Mouse (Mus musculus): Measurements from ENCODE around the gene Pigq. TPM values are rescaled to one million over a fixed set of nuclear protein-coding genes. Genes with fewer than 3 reads are reported as not detected.

Gene Pigq
- total RNA-seq, 1 experiment from 2014 or later = 110 TPM

DNA sequence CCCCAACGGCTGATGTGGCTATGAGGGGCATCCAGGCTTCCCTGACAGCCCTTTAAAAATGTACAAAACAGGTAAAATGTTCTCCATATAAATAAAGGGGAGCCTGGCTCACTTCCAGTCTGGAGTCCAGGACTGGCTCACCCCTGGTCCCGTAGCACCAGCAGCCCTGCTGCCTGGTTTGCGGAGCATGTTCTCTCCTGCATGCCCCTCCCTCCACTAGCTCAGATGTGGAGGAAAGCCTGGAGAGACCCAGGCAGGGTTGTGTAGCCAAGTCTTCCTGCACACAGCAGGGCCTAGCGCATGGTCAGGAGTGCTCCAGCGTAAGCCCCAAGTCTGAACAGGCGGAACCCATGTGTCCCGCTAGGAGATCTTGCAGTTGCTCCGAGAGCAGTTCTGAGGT is 61.5 kb downstream of the Pigq start:
- DNase-seq = no peak

DNA sequence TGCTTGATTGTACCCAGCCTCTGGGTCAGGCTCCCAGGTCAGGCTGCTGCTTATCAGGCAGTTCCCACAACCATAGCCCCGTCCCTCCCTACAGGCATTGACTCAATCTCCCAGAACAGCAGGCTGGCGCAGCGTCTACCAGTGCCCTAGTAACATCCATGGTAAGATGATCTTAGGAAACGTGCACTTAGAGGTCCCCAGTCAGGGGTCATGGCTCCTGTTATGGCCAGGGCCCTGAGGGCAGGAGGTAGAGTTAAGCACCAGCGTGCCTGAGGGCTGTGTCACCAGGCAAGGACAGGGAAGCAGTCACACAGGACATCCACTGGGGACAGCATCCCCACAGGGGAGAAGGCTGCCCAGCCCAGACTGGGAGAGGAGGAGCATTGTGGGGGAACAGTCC is 62.4 kb downstream of the Pigq start:
- no peak for DNase-seq

DNA sequence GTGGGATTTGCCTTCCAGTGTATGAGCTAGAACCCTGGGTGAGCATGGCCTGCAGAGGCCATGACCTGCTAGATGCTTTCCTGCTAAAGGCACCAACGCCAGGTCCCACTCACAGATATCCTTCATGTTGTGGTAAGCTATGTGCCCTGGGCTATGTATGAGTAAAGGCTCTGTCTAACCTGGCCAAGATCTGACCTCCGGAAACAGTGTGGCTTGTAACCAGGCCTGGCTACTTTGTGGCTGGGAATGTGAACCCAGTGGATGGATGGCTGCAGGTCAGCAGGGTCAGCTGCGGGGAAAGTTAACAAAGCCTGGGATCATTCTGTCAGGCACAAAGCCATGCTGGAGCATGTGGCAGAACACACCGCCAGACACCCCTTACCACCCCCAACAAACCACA is 63.0 kb downstream of the Pigq start:
- no peak for DNase-seq

DNA sequence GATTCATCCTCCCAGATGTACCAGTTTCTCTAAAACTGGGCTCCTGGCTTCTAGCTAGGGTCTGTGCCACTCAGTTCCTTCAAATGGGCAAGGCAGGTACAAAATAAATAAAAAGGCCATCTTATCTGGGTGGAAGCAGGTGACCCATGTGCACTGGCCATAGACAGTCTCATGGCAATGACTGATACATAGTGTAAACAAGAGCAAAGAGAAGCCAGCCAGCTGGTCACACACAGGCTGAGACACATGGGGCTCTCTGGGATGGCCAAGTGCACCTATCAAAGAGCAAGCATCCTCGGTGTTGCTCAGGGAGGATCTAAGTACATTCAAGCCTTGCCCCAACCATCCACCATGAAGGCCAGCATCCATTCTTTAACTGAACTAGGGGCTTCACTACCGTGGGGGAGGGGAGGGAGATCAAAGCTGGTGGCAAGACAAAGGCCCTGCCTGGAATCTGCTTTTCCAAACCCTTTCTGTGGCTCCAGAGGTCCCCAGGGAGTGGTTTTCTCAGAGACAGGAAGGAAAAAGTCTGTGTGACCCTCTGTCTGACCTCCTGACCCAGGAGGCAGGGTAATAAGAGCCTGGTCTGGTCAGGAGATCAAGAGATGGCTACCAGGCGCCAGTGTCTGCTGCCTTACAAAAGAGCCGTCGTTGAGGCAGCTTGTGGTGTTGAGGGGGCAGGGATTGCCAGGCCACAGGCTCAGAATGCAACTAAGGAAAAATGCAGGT is 63.7 kb downstream of the Pigq start:
- no peak for DNase-seq

DNA sequence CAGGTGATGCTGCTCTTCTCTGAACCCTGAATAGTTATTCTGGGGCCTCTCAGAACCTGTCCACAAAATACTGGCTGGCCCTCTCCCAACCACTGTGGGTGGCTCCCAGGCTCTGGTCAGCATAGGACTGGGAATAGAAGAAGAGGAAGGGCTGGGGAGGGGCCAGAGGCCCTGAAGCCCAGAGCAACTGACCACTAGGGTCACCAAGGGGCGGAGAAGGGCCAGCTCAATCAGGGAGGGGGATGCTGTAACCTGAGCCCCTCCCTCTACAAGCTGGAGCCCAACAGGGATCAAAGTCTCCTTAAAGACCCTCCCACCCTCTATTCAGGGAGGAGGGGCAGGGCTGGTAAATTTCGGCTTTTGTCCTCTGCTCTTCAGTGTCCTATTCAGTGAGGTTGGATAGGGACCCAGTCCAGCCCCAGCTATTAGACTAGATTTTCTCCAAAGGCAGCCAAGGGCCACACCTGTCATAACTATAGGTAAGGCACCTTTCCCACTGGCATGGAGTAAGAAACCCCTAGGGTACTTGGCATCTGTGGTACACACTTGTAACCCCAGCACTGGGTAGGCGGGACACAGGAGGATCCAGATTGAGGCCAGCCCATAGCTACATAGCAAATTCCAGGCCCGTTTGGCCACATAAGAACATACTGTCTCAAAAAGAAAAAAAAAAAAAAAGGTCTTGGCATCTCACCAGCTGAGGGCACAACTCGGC is 64.4 kb downstream of the Pigq start, which contains the start of gene Wfikkn1:
Wfikkn1 (minus strand) TSS at position 663 of the 715 bp plus-strand sequence.
- no peak for DNase-seq

DNA sequence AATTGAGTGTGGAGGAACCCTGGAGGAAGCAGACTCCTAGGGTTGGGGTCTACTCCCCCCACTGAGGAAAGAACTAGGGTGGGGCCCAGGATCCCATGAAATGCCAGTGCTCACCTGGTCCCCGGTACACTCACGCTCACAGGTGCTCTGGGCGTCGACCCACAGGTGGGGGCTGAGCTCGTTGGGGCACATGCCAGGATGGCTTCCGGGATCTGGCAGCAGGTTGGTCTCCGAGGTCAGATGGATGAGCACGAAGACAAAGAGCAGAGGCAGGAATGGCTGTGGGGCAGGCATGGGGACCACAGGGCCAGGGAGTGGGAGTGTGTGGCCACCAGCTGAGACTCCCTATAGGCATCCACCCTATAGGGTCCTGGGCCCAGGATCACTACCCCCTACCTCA is 65.0 kb downstream of the Pigq start:
- no peak for DNase-seq

DNA sequence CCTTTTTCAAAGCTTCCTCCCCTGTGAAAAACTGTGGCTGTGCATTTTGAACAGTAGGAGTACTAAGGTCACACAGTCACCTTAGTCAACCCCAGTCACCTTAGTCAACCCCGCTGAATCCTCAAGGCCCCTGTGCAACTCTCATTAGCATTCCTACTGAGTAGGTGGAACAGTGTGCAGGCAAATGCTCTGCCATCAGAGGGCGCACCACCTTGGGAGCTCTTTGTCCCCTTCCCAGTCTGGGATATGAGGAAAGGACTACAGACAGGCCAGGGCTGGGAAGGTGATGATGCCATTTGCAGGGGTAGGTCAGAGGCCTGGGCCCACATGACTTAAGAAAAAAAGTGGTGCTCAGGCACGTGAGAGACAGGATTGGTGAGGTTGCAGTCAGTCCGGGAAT is 65.5 kb downstream of the Pigq start:
- DNase-seq = peak; percentile 61

DNA sequence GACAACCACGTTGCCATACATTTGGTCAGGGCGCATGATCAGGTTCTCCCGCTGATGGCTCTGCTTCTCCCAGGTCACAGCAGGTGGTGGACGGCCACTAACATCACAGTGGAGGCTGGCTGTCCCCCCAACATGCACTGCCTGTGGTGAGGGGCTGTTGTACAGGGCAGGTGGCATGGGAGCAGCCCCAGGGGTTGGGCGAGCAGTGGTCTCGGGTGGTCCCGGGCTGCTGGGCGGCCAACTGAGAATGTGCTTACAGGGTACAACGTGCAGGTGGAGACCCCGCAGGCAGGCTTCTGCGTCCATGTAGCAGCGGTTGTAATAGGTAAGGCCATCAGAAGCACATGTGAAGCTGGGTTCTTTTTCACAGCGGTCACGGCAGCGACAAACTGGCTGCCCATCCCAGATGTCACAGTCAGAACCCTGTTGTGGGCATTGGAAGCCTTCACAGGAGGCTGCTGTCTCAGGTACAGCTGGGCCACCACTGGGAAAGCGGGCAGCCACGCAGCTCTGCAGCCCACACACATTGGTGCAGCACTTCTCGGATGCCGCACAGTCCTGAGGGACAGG is 66.0 kb downstream of the Pigq start:
- DNase-seq = no peak

DNA sequence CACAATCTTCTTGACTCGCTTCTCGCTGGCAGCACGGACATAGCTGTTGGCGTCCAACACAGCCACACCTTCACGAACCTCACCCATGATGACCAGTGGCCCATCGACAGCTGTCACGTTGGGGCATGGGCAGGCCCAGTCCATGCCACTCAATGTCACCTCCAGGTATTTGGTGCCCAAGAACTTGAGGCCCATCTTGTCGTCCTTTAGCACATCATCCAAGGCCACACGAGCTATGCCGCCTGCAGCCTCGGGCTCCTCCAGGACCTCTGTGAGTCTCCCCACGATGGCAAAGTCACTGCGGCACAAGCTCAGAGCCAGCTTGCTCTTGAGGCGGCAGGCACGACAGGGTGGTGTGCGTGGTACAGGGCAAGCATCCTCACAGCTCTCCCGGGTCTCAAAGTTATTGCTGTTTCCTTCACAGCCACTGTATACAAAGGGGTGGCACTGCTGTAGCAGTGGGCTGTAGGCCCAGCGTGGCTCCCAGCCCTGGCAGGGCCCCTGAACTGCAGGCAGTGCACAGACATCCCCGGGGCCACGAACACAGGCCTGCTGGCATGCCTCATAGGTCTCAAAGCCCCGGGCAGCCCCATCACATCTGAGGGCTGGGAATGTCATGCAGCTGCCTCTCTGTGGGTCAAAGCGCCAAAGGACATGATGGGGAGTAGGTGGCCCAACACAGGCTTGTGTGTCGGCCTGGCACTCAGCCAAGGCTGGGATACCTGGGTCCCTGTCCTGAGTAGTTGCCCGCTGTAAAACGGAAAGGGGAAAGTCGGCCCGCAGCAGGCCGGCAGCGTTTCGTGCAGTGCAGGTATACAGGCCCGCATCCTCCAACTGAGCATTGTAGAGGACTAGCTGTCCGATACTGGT is 66.8 kb downstream of the Pigq start:
- no peak for DNase-seq

DNA sequence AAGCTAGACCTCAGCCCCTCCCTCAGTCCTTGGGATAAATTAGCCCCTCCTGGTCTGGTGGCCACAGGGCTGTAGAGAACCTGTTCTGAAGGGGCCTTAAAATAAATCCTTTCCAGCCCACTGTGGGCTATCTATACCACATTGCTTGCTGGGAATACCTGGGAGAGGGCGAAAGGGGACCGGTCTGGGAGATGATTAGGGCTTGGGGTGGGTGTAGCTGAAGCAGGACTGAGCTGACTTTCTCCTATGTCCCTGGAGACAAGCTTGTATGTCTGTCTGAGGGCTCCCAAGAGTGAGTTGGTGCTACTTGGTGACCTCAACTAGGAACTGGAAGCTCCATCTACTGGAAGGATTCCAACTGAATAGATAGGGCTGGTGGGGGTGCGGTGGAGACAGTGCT is 67.7 kb downstream of the Pigq start:
- no peak for DNase-seq

Other genes starting within 250 kb of the Pigq start
- gene Gng13, start 227.8 kb downstream of the Pigq start, total RNA-seq (2021) = not detected in 2 replicates
- 6.3 and 7.8 TPM in 2 replicates for gene Chtf18, start 217.5 kb downstream of the Pigq start, total RNA-seq (2021)
- 14.1 and 14.6 TPM in 2 replicates for gene Rpusd1, start 217.3 kb downstream of the Pigq start, total RNA-seq (2021)
- gene Mslnl, start 208.9 kb downstream of the Pigq start, total RNA-seq (2021) = not detected in 2 replicates
- gene Msln, start 190.6 kb downstream of the Pigq start, total RNA-seq (2021) = 2.2 and 3.7 TPM in 2 replicates
- 31.6 and 31.8 TPM in 2 replicates for gene Narfl, start 171.2 kb downstream of the Pigq start, total RNA-seq (2021)
- 22.6 and 43.5 TPM in 2 replicates for gene Haghl, start 159.3 kb downstream of the Pigq start, total RNA-seq (2021)
- not detected in 2 replicates for gene Ccdc78, start 158.4 kb downstream of the Pigq start, total RNA-seq (2021)
- gene Fam173a, start 152.0 kb downstream of the Pigq start, total RNA-seq (2021) = 84.7 and 102 TPM in 2 replicates
- not detected in 2 replicates for gene AC134908.4, start 149.3 kb downstream of the Pigq start, total RNA-seq (2021)
- gene Metrn, start 147.8 kb downstream of the Pigq start, total RNA-seq (2021) = 22.1 and 25.5 TPM in 2 replicates
- 35.5 and 40.7 TPM in 2 replicates for gene Fbxl16, start 135.9 kb downstream of the Pigq start, total RNA-seq (2021)
- gene Wdr24, start 121.3 kb downstream of the Pigq start, total RNA-seq (2021) = 24.9 and 25.4 TPM in 2 replicates
- gene Jmjd8, start 116.1 kb downstream of the Pigq start, total RNA-seq (2021) = 92.9 and 104 TPM in 2 replicates
- gene Stub1, start 111.5 kb downstream of the Pigq start, total RNA-seq (2021) = 182 and 205 TPM in 2 replicates
- gene Rhbdl1, start 107.6 kb downstream of the Pigq start, total RNA-seq (2021) = 15.4 and 20.2 TPM in 2 replicates
- gene Gm20683, start 103.2 kb downstream of the Pigq start, total RNA-seq (2021) = 12.8 and 26.6 TPM in 2 replicates
- gene Rhot2, start 100.1 kb downstream of the Pigq start, total RNA-seq (2021) = 124 and 130 TPM in 2 replicates
- gene Wdr90, start 83.4 kb downstream of the Pigq start, total RNA-seq (2021) = 26.7 and 28.0 TPM in 2 replicates
- gene Mcrip2, start 76.2 kb downstream of the Pigq start, total RNA-seq (2021) = 479 and 493 TPM in 2 replicates
- gene Mettl26, start 69.9 kb downstream of the Pigq start, total RNA-seq (2021) = 116 and 144 TPM in 2 replicates
- gene Wfikkn1, start 64.1 kb downstream of the Pigq start, total RNA-seq (2021) = 2.7 and 3.3 TPM in 2 replicates
- gene Rab40c, start 25.2 kb downstream of the Pigq start, total RNA-seq (2021) = 33.0 and 36.9 TPM in 2 replicates
- not detected in 2 replicates for gene Nhlrc4, start within 50 bp of the Pigq start, total RNA-seq (2021)
- gene A930017K11Rik, start 7.6 kb upstream of the Pigq start, total RNA-seq (2021) = not detected in 2 replicates
- gene Capn15, start 40.9 kb upstream of the Pigq start, total RNA-seq (2021) = 22.8 and 24.5 TPM in 2 replicates
- 22.7 and 25.2 TPM in 2 replicates for gene Rab11fip3, start 124.6 kb upstream of the Pigq start, total RNA-seq (2021)
- 18.5 and 22.6 TPM in 2 replicates for gene Decr2, start 145.4 kb upstream of the Pigq start, total RNA-seq (2021)
- 2.0 and 4.5 TPM in 2 replicates for gene Nme4, start 150.7 kb upstream of the Pigq start, total RNA-seq (2021)
- gene Tmem8, start 168.4 kb upstream of the Pigq start, total RNA-seq (2021) = 8.6 and 10.8 TPM in 2 replicates
- gene Mrpl28, start 178.6 kb upstream of the Pigq start, total RNA-seq (2021) = 80.3 and 83.4 TPM in 2 replicates
- 40.4 and 42.6 TPM in 2 replicates for gene Axin1, start 193.8 kb upstream of the Pigq start, total RNA-seq (2021)